Mouse (Mus musculus): Measurements from ENCODE around the gene Emilin1.

DNA sequence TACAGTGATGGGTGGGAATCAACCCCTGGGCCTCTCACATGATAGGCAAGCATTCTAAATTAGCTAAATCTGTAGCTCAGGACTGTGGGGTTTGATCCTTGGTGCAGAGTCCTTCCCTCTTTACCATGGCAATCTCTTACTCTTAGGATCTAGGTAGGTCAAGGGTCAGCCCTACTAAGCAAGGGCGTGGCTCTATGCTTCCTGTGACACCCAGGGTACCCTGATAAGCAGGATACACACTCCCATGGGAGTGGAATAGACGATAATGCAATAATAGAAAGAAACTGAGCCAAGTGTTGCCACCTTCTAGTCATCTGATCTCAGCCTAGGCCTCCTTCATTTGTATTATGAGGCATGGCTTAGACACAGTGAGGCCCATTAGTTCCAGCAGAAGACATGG, 56.2 kb downstream of the Emilin1 start:
- no peak for TF ChIP-seq GATA1 (IDR thresholded peaks at IDR 0.05; ENCODE audit: low read length)
- TF ChIP-seq TAL1 (IDR thresholded peaks at IDR 0.05; ENCODE audit: low read length): no peak

Measured in erythroblast, embryonic 14.5 days (primary cell).